Mouse (Mus musculus): ENCODE results near the gene Pkhd1. TPM values are rescaled to one million over a fixed set of nuclear protein-coding genes. Genes with fewer than 3 reads are reported as not detected.

Pkhd1 gene
- polyA plus RNA-seq, 1 experiment from 2014 or later: 0.16 TPM

DNA sequence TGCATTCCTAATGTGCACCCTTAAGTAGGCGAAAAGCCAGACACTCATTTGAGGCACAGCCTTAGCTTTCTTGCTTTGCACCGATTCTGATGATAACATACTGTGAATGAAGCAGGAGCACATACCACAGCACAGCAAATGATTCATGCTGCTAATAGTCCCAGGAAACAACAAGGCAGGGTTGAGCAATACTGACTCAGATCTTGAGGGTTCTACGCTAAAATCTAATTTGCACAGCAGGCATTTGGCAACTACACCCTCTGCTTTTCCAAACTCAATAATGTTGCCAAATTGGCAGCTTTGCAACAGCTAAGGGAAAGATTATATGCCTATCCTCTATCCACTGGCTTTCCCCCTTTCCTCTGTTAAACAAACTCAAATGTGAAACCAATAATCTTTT is 548.1 kb downstream of the Pkhd1 start:
- no peak for TF ChIP-seq CTCF (IDR thresholded peaks at IDR 0.05; ENCODE audit: low read depth)

DNA sequence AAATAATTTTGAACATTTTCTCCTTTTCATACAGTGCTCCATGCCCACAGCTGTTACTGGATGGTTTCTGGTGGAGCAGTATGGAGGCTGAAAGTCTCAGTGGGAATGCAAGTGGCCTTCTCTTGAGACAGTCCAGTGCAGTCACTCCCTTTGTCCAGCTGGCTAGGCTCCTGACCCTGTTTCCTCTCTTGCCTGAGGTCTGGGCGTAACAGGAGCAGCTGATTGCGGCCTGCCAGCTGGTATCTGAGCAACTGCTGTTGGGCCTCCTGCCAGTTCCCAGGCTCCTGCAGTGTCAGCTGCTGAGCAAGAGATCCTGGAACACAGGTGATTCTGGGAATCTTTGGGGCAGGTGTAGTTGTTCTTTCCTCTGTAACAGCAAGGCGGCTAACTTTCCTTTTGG is 559.6 kb downstream of the Pkhd1 start:
- Histone ChIP-seq H3K9ac (ENCODE audit: low read depth, low read length) (no peak overlapping the region), H3K4me2 (replicated peaks; ENCODE audit: low read depth) (no peak overlapping the region), H3K4me3 (ENCODE audit: low read depth, low read length) (no peak overlapping the region), H3K4me1 (replicated peaks; ENCODE audit: control insufficient read depth, insufficient read depth, low read length) (no peaks in the 10 kb centered on the region), H3K27ac (ENCODE audit: low read depth, low read length) (no peak overlapping the region), H3K27me3 (replicated peaks; ENCODE audit: control insufficient read depth, insufficient read depth, low read length) (no peaks in the 10 kb centered on the region), H3K36me3 (ENCODE audit: control insufficient read depth, insufficient read depth) (no peaks in the 10 kb centered on the region), H3K9me3 (ENCODE audit: control insufficient read depth) (no peaks in the 10 kb centered on the region)
- WGBS: 75% methylated on average over 3 of the region's 3 CpGs
- ATAC-seq: no peak
- no peak for TF ChIP-seq CTCF (IDR thresholded peaks at IDR 0.05; ENCODE audit: low read depth)

More for the DNA sequence above, 548.1 kb downstream of the Pkhd1 start:
- Histone ChIP-seq H3K9ac (ENCODE audit: low read depth, low read length) (no peak overlapping the region), H3K36me3 (ENCODE audit: control insufficient read depth, insufficient read depth) (no peaks in the 10 kb centered on the region), H3K4me1 (replicated peaks; ENCODE audit: control insufficient read depth, insufficient read depth, low read length) (no peaks in the 10 kb centered on the region), H3K9me3 (ENCODE audit: control insufficient read depth) (no peaks in the 10 kb centered on the region), H3K4me3 (ENCODE audit: low read depth, low read length) (no peak overlapping the region), H3K4me2 (replicated peaks; ENCODE audit: low read depth) (no peak overlapping the region), H3K27me3 (replicated peaks; ENCODE audit: control insufficient read depth, insufficient read depth, low read length) (no peaks in the 10 kb centered on the region), H3K27ac (ENCODE audit: low read depth, low read length) (no peak overlapping the region)
- whole genome bisulfite sequencing: 68% methylated on average over 3 of the region's 3 CpGs
- ATAC-seq: no peak

DNA sequence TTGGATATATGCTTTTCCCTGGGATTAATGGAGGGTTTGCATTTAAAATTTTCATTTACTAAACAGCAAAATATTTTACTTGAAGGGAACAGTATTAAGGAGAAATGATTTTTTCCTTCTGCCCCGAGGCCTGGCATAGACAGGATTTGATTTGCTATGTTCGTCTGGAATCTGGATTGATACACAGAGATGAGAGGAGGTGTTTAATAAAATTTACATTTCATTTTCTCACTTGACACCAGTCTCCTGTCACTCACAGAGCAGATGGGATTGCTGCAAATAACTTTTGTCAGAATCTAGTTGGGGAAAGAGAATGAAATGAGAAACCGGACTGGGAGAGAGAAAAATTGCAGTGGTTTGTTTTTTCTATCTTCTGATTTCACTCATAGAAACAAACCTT is 578.5 kb downstream of the Pkhd1 start:
- H3K9ac ChIP-seq (ENCODE audit: low read depth, low read length): no peak overlapping the region
- no peak overlapping the region for H3K27ac ChIP-seq (ENCODE audit: low read depth, low read length)
- no peak overlapping the region for H3K4me2 ChIP-seq (replicated peaks; ENCODE audit: low read depth)
- no peak for ATAC-seq
- no peak overlapping the region for H3K4me3 ChIP-seq (ENCODE audit: low read depth, low read length)
- TF ChIP-seq CTCF (IDR thresholded peaks at IDR 0.05; ENCODE audit: low read depth): no peak
- WGBS: 83% methylated on average over 3 of the region's 3 CpGs
- H3K27me3 ChIP-seq (replicated peaks; ENCODE audit: control insufficient read depth, insufficient read depth, low read length): no peaks in the 10 kb centered on the region
- H3K4me1 ChIP-seq (replicated peaks; ENCODE audit: control insufficient read depth, insufficient read depth, low read length): no peaks in the 10 kb centered on the region
- H3K9me3 ChIP-seq (ENCODE audit: control insufficient read depth): no peaks in the 10 kb centered on the region
- no peaks in the 10 kb centered on the region for H3K36me3 ChIP-seq (ENCODE audit: control insufficient read depth, insufficient read depth)

DNA sequence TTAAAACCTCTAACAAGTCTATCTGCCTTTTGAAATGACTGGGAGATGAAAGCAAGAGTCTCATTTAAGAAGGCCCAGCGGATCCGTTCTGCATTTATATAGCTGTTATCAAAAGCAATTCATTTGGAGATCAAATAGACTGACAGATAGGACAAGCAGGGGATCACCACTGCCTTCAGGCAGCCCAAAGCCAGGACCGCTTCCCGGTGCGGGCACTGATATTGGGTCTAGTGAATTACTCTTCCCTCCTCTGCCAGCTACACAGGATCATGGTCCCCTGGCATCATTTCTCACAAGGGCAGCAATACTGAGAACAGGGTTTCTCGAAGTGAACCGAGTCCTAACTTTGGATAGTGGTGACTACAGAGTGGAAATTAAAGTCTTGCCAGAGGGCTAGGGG is 582.6 kb downstream of the Pkhd1 start:
- 76% methylated on average over 7 of the region's 7 CpGs for WGBS
- ATAC-seq: no peak
- no peaks in the 10 kb centered on the region for H3K36me3 ChIP-seq (ENCODE audit: control insufficient read depth, insufficient read depth)
- H3K4me3 ChIP-seq (ENCODE audit: low read depth, low read length): no peak overlapping the region
- H3K4me1 ChIP-seq (replicated peaks; ENCODE audit: control insufficient read depth, insufficient read depth, low read length): no peaks in the 10 kb centered on the region
- no peak overlapping the region for H3K27ac ChIP-seq (ENCODE audit: low read depth, low read length)
- no peaks in the 10 kb centered on the region for H3K27me3 ChIP-seq (replicated peaks; ENCODE audit: control insufficient read depth, insufficient read depth, low read length)
- TF ChIP-seq CTCF (IDR thresholded peaks at IDR 0.05; ENCODE audit: low read depth): no peak
- no peaks in the 10 kb centered on the region for H3K9me3 ChIP-seq (ENCODE audit: control insufficient read depth)
- no peak overlapping the region for H3K9ac ChIP-seq (ENCODE audit: low read depth, low read length)
- no peak overlapping the region for H3K4me2 ChIP-seq (replicated peaks; ENCODE audit: low read depth)

DNA sequence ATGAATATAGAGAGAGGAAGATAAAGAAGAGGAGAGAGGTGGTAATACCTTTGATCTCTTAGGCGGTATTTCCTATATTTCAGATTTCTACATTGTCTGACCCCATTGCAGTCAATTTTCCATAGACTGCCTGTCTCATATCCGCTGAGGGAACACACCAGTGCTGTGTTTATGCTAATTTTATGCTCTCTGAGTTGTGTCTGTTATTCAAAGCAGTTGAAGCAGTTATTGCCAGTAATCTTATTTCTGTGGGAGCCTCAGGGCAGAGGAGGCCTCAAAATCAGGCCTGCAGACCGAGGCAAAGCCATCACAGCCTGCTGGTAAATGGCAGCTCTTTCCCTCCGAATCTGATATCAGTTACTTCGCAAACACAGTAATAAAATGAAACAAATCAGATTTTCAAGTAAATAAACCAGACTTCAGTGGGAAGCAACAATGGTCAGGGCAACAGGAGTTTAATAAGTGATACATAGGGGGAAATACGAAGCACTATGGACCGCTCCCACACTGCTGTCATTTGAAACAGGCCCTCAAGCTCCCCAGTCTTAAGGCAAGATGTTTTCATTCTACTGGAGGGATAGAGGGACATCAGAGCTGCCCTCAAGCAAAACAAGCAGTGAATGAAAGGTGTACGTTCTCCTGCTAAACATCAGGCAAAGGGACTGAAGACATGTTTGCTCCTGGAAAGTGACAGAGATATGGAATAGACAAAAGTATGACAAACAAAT is 599.5 kb downstream of the Pkhd1 start:
- Histone ChIP-seq H3K4me2 (replicated peaks; ENCODE audit: low read depth) (no peak overlapping the region), H3K36me3 (ENCODE audit: control insufficient read depth, insufficient read depth) (no peaks in the 10 kb centered on the region), H3K9ac (ENCODE audit: low read depth, low read length) (no peak overlapping the region), H3K27me3 (replicated peaks; ENCODE audit: control insufficient read depth, insufficient read depth, low read length) (no peaks in the 10 kb centered on the region), H3K4me1 (replicated peaks; ENCODE audit: control insufficient read depth, insufficient read depth, low read length) (no peaks in the 10 kb centered on the region), H3K27ac (ENCODE audit: low read depth, low read length) (no peak overlapping the region), H3K4me3 (ENCODE audit: low read depth, low read length) (no peak overlapping the region), H3K9me3 (ENCODE audit: control insufficient read depth) (no peaks in the 10 kb centered on the region)
- no peak for TF ChIP-seq CTCF (IDR thresholded peaks at IDR 0.05; ENCODE audit: low read depth)
- no peak for ATAC-seq
- 78% methylated on average over 8 of the region's 8 CpGs for WGBS

DNA sequence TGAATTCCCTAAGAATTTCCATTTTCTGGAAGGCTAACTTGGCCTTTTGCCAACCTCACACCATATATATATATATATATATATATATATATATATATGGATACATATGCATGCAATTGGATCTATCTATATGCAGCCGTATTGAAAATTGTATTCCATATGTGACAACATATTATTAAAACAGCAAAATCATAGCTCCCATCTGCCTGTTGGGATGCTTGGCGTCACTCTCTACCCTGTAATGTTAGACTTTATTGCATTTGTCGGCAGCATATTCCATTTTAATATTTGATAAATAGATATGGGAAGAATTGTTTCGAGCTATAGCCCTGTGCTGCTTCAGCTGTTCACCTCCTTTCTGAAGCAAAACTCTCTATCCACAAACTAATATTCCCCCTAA is 600.2 kb downstream of the Pkhd1 start:
- H3K9ac ChIP-seq (ENCODE audit: low read depth, low read length): no peak overlapping the region
- H3K4me1 ChIP-seq (replicated peaks; ENCODE audit: control insufficient read depth, insufficient read depth, low read length): no peaks in the 10 kb centered on the region
- H3K36me3 ChIP-seq (ENCODE audit: control insufficient read depth, insufficient read depth): no peaks in the 10 kb centered on the region
- ATAC-seq: no peak
- TF ChIP-seq CTCF (IDR thresholded peaks at IDR 0.05; ENCODE audit: low read depth): no peak
- H3K4me2 ChIP-seq (replicated peaks; ENCODE audit: low read depth): no peak overlapping the region
- no peaks in the 10 kb centered on the region for H3K27me3 ChIP-seq (replicated peaks; ENCODE audit: control insufficient read depth, insufficient read depth, low read length)
- no peaks in the 10 kb centered on the region for H3K9me3 ChIP-seq (ENCODE audit: control insufficient read depth)
- no peak overlapping the region for H3K4me3 ChIP-seq (ENCODE audit: low read depth, low read length)
- WGBS: 84% methylated on average over 4 of the region's 4 CpGs
- no peak overlapping the region for H3K27ac ChIP-seq (ENCODE audit: low read depth, low read length)

Other genes with a start within 250 kb of the Pkhd1 start
- gene Il17a, start 112.8 kb upstream of the Pkhd1 start, polyA plus RNA-seq (2015; fragmentation: Nextera tagmentation; extraction: Ambion mirVana): not detected in 2 replicates
- not detected in 2 replicates for gene Il17f, start 172.6 kb upstream of the Pkhd1 start, polyA plus RNA-seq (2015; fragmentation: Nextera tagmentation; extraction: Ambion mirVana)
- 27.6 and 29.1 TPM in 2 replicates for gene Mcm3, start 202.2 kb upstream of the Pkhd1 start, polyA plus RNA-seq (2015; fragmentation: Nextera tagmentation; extraction: Ambion mirVana)